In the genomic region with DNA sequence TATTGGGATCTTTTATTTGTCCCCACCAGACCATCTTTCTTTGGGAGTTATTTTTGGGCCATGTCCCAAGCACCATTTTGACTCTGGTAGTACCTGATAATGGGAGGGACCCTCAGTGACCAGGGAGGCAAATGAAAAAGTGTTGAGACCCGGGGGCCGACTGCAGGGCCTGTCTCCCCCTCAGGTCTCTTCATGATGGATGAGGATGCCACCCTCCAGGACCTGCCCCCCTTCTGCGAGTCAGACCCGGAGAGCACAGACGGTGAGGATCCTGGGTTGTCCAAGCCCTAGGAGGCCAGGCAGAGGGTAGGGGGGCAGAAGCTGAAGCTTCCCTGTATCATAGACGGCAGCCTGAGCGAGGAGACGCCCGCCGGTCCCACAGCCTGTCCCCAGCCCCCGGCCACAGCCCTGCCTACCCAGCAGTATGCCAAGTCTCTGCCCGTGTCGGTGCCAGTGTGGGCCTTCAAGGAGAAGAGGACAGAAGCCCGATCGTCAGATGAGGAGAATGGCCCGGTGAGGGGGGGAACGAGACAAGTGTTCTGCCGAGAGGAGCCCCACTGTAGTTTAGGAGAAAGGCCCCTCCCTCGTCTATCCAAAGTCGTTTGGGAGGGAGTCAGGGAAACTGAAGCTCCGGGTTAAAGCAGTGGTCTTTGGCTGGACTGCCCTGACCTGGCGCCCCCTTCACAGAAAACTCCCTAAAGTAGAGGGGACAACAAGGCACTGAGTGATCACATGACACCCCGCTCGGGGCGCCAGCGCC, we compare ENCODE assay signal across 7 mouse cellular contexts. TPM values are rescaled to one million over a fixed set of nuclear protein-coding genes. Genes with fewer than 3 reads are reported as not detected.
DNase-seq lines count a peak whose midpoint lies in the region; ATAC-seq and TF ChIP-seq lines count a peak whose summit lies in the region.

No protein-coding gene starts in this region.

- peaks cover 24% of the 10 kb centered on the region; the same call in 1 of the 2 replicates for H3K36me3 ChIP-seq in lung, embryonic 14.5 days (ENCODE audit: insufficient read depth)
- peaks cover 13% of the 10 kb centered on the region; the same call in 1 of the 2 replicates for H3K36me3 ChIP-seq in hindbrain, postnatal 0 days (ENCODE audit: insufficient read depth, low read length)
- H3K36me3 ChIP-seq in neural tube, embryonic 13.5 days, result peaks cover 16% of the 10 kb centered on the region

- DNase-seq in lung, embryonic 14.5 days, result no peak
- no peak for DNase-seq in lung, adult 18-20 months
- no peak for DNase-seq in hindbrain, postnatal 0 days (ENCODE audit: low spot score)
- DNase-seq in urinary bladder, postnatal 36 days (ENCODE audit: low spot score in 2 of 2), result no peak
- DNase-seq in lung, postnatal 36 days, result no peak

- peak overlapping the region; percentile 50 for H3K4me3 ChIP-seq in lung, embryonic 14.5 days (ENCODE audit: low read depth, low read length)
- peak overlapping the region; percentile 41 for H3K4me3 ChIP-seq in hindbrain, postnatal 0 days (ENCODE audit: low read length)
- peak overlapping the region; percentile 43 for H3K4me3 ChIP-seq in neural tube, embryonic 13.5 days

- H3K4me1 ChIP-seq in lung, embryonic 14.5 days (ENCODE audit: insufficient read depth), result peaks cover 21% of the 10 kb centered on the region
- peaks cover 22% of the 10 kb centered on the region for H3K4me1 ChIP-seq in hindbrain, postnatal 0 days (ENCODE audit: insufficient read depth, low read length)
- peaks cover 72% of the 10 kb centered on the region for H3K4me1 ChIP-seq in neural tube, embryonic 13.5 days (replicated peaks)

- H3K4me2 ChIP-seq in lung, embryonic 14.5 days, result peak overlapping the region; percentile 92
- H3K4me2 ChIP-seq in hindbrain, postnatal 0 days (ENCODE audit: low read depth, low read length), result peak overlapping the region; percentile 72
- peak overlapping the region; percentile 77 for H3K4me2 ChIP-seq in neural tube, embryonic 13.5 days

- no peaks in the 10 kb centered on the region for H3K9me3 ChIP-seq in lung, embryonic 14.5 days (ENCODE audit: low read depth, low read length)
- no peaks in the 10 kb centered on the region for H3K9me3 ChIP-seq in hindbrain, postnatal 0 days (ENCODE audit: low read length)
- no peaks in the 10 kb centered on the region for H3K9me3 ChIP-seq in neural tube, embryonic 13.5 days

- WGBS in lung, embryonic 14.5 days, result 18% methylated on average over 26 of the region's 26 CpGs
- WGBS in hindbrain, postnatal 0 days, result 27% methylated on average over 26 of the region's 26 CpGs
- 30% methylated on average over 26 of the region's 26 CpGs for WGBS in neural tube, embryonic 13.5 days

- peak overlapping the region; percentile 96 for H3K27ac ChIP-seq in lung, embryonic 14.5 days (ENCODE audit: low read depth)
- H3K27ac ChIP-seq in hindbrain, postnatal 0 days, result peak overlapping the region; percentile 91
- H3K27ac ChIP-seq in neural tube, embryonic 13.5 days (replicated peaks), result peak overlapping the region; percentile 93

- H3K9ac ChIP-seq in lung, embryonic 14.5 days, result peak overlapping the region; percentile 66
- peak overlapping the region; percentile 59 for H3K9ac ChIP-seq in hindbrain, postnatal 0 days (replicated peaks; ENCODE audit: low read length)
- peak overlapping the region; percentile 81 for H3K9ac ChIP-seq in neural tube, embryonic 13.5 days

- H3K27me3 ChIP-seq in lung, embryonic 14.5 days (ENCODE audit: insufficient read depth, low read length), result no peaks in the 10 kb centered on the region
- no peaks in the 10 kb centered on the region for H3K27me3 ChIP-seq in hindbrain, postnatal 0 days (ENCODE audit: insufficient read depth, low read length)
- H3K27me3 ChIP-seq in neural tube, embryonic 13.5 days, result no peaks in the 10 kb centered on the region

- no peak for ATAC-seq in lung, embryonic 14.5 days (ENCODE audit: insufficient read depth)
- 0 out of 2 replicates have a peak, but pooled peaks have one; percentile 3 for ATAC-seq in erythroblast, adult 5-6 weeks (replicated peaks; ENCODE audit: low FRiP score, poor library complexity, severe bottlenecking)
- ATAC-seq in hindbrain, postnatal 0 days, result no peak
- ATAC-seq in neural tube, embryonic 13.5 days (ENCODE audit: low read depth), result no peak

- TF ChIP-seq CTCF in lung, embryonic 14.5 days (IDR thresholded peaks at IDR 0.05; ENCODE audit: low read depth), result no peak
- no peak for TF ChIP-seq CTCF in hindbrain, postnatal 0 days (IDR thresholded peaks at IDR 0.05; ENCODE audit: low read depth)

RNA-seq across cellular contexts. Expression of a gene that starts 3.2 kb away (rescaled TPM):
- 30.3 and 30.7 TPM in 2 replicates for polyA plus RNA-seq in lung, embryonic 14.5 days (2014; fragmentation: Nextera tagmentation; extraction: Ambion mirVana)
- 17.3 and 43.3 TPM in 2 replicates for total RNA-seq in erythroblast, adult 5-6 weeks (2015; ENCODE audit: low replicate concordance)
- 26.8 and 32.5 TPM in 2 replicates for total RNA-seq in erythroblast, adult 5-6 weeks (2017; ENCODE audit: low replicate concordance)
- 22.9 and 47.1 TPM in 2 replicates for total RNA-seq in hindbrain, postnatal 0 days (2014; rRNA removed)
- 35.7 and 37.5 TPM in 2 replicates for polyA plus RNA-seq in hindbrain, postnatal 0 days (2015; fragmentation: Nextera tagmentation; extraction: Ambion mirVana)
- 30.2 and 31.6 TPM in 2 replicates for polyA plus RNA-seq in neural tube, embryonic 13.5 days (2015; fragmentation: Nextera tagmentation; extraction: Ambion mirVana)

RNA-seq across cellular contexts. Expression of a gene that starts 4.9 kb away (rescaled TPM):
- 60.1 and 73.7 TPM in 2 replicates for polyA plus RNA-seq in lung, embryonic 14.5 days (2014; fragmentation: Nextera tagmentation; extraction: Ambion mirVana)
- 15.8 and 21.3 TPM in 2 replicates for total RNA-seq in erythroblast, adult 5-6 weeks (2015; ENCODE audit: low replicate concordance)
- total RNA-seq in erythroblast, adult 5-6 weeks (2017; ENCODE audit: low replicate concordance), result 33.6 and 77.5 TPM in 2 replicates
- 53.7 and 98.5 TPM in 2 replicates for total RNA-seq in hindbrain, postnatal 0 days (2014; rRNA removed)
- 103 and 106 TPM in 2 replicates for polyA plus RNA-seq in hindbrain, postnatal 0 days (2015; fragmentation: Nextera tagmentation; extraction: Ambion mirVana)
- polyA plus RNA-seq in neural tube, embryonic 13.5 days (2015; fragmentation: Nextera tagmentation; extraction: Ambion mirVana), result 94.0 and 101 TPM in 2 replicates

RNA-seq across cellular contexts. Expression of a gene that starts 5.0 kb away (rescaled TPM):
- 61.9 and 76.9 TPM in 2 replicates for polyA plus RNA-seq in lung, embryonic 14.5 days (2014; fragmentation: Nextera tagmentation; extraction: Ambion mirVana)
- total RNA-seq in erythroblast, adult 5-6 weeks (2015; ENCODE audit: low replicate concordance), result 6.5 and 7.1 TPM in 2 replicates
- total RNA-seq in erythroblast, adult 5-6 weeks (2017; ENCODE audit: low replicate concordance), result 19.7 and 43.3 TPM in 2 replicates
- total RNA-seq in hindbrain, postnatal 0 days (2014; rRNA removed), result 136 and 156 TPM in 2 replicates
- polyA plus RNA-seq in hindbrain, postnatal 0 days (2015; fragmentation: Nextera tagmentation; extraction: Ambion mirVana), result 94.3 and 95.4 TPM in 2 replicates
- 89.7 and 99.0 TPM in 2 replicates for polyA plus RNA-seq in neural tube, embryonic 13.5 days (2015; fragmentation: Nextera tagmentation; extraction: Ambion mirVana)

RNA-seq across cellular contexts. Expression of a gene that starts 15.8 kb away (rescaled TPM):
- polyA plus RNA-seq in lung, embryonic 14.5 days (2014; fragmentation: Nextera tagmentation; extraction: Ambion mirVana), result 386 and 443 TPM in 2 replicates
- total RNA-seq in erythroblast, adult 5-6 weeks (2015; ENCODE audit: low replicate concordance), result 6.9 and 8.1 TPM in 2 replicates
- total RNA-seq in erythroblast, adult 5-6 weeks (2017; ENCODE audit: low replicate concordance), result 8.8 and 12.1 TPM in 2 replicates
- total RNA-seq in hindbrain, postnatal 0 days (2014; rRNA removed), result 524 and 597 TPM in 2 replicates
- 416 and 438 TPM in 2 replicates for polyA plus RNA-seq in hindbrain, postnatal 0 days (2015; fragmentation: Nextera tagmentation; extraction: Ambion mirVana)
- polyA plus RNA-seq in neural tube, embryonic 13.5 days (2015; fragmentation: Nextera tagmentation; extraction: Ambion mirVana), result 471 and 515 TPM in 2 replicates

RNA-seq across cellular contexts. Expression of a gene that starts 37.3 kb away (rescaled TPM):
- 3.1 TPM in 2 replicates for polyA plus RNA-seq in lung, embryonic 14.5 days (2014; fragmentation: Nextera tagmentation; extraction: Ambion mirVana)
- 1.3 and 1.9 TPM in 2 replicates for total RNA-seq in erythroblast, adult 5-6 weeks (2015; ENCODE audit: low replicate concordance)
- total RNA-seq in erythroblast, adult 5-6 weeks (2017; ENCODE audit: low replicate concordance), result 2.1 and 2.5 TPM in 2 replicates
- 10.1 and 15.8 TPM in 2 replicates for total RNA-seq in hindbrain, postnatal 0 days (2014; rRNA removed)
- 4.1 and 4.4 TPM in 2 replicates for polyA plus RNA-seq in hindbrain, postnatal 0 days (2015; fragmentation: Nextera tagmentation; extraction: Ambion mirVana)
- polyA plus RNA-seq in neural tube, embryonic 13.5 days (2015; fragmentation: Nextera tagmentation; extraction: Ambion mirVana), result 4.1 and 4.8 TPM in 2 replicates
